ENCODE assay signal across 8 mouse cellular contexts in the genomic region with DNA sequence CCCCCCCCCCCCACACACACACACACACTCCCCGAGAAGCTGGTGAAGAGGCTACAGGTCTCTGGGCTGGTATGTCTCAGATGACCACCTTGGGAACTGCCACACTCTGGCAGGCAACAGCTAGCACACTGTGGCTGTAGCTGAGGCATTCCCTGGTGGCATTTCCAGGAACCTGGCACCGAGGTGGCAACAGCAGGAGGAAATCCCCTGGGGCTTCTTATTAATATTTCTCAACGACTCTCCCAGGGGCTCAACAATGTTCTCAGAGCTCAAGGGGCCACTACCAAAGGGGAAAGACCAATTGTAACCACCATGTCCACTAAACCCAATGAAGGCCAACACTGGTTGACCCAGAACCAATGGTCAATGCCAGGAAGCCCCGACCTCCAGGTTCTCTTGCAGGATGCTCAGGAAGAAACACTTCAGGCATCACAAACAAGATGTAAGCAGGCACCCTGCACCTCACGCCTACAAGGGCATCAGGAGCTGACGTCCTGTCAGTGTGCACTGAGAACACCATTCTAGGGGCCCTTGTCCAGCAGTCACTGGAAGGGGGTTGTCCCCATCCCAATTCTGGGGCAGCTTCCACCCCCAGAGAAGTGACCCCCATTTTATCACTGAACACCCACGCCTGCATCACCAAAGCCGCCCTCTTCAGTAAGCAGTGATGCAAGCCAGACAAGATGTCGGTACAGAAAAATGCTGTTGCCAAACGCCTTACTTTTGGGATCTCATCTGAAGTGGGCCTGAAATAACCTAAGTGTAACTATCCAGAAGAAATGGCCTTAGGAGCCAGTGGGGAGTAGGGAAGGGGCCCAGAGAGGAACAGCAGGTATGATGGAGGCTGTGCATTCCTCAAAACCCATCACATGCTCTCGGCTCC. TPM values are rescaled to one million over a fixed set of nuclear protein-coding genes. Genes with fewer than 3 reads are reported as not detected.
DNase-seq lines count a peak whose midpoint lies in the region; ATAC-seq lines count a peak whose summit lies in the region.
"Had no signal": no experiment of that assay in that cellular context is flagged by ENCODE, and none has a peak within 500 bp of the region (broad histone marks: within the 10 kb centered on the region; RNA-seq: fewer than 3 reads in every experiment).

No protein-coding gene starts in this region.

- H3K36me3 ChIP-seq in lung, embryonic 15.5 days: no peaks in the 10 kb centered on the region
- 0 out of 2 replicates have a peak, but pooled peaks cover 4% of the 10 kb centered on the region for H3K36me3 ChIP-seq in forebrain, embryonic 12.5 days (replicated peaks)
- H3K36me3 ChIP-seq in limb, embryonic 12.5 days: peaks cover 19% of the 10 kb centered on the region; the same call in 1 of the 2 replicates
- H3K36me3 ChIP-seq in stomach, embryonic 16.5 days (ENCODE audit: control insufficient read depth, insufficient read depth, low read length): no peaks in the 10 kb centered on the region

- peaks cover 57% of the 10 kb centered on the region for H3K4me1 ChIP-seq in lung, embryonic 15.5 days
- H3K4me1 ChIP-seq in forebrain, embryonic 12.5 days: peaks cover 54% of the 10 kb centered on the region
- H3K4me1 ChIP-seq in limb, embryonic 12.5 days (replicated peaks): peaks cover 63% of the 10 kb centered on the region
- peaks cover 76% of the 10 kb centered on the region for H3K4me1 ChIP-seq in stomach, embryonic 16.5 days (ENCODE audit: control insufficient read depth, insufficient read depth, low read length)

- peak overlapping the region; percentile 13; the same call in 1 of the 2 replicates for H3K9ac ChIP-seq in lung, embryonic 15.5 days
- no peak overlapping the region for H3K9ac ChIP-seq in forebrain, embryonic 12.5 days
- H3K9ac ChIP-seq in limb, embryonic 12.5 days (replicated peaks): no peak overlapping the region; the same call in 1 of the 2 replicates
- peak overlapping the region; percentile 65 for H3K9ac ChIP-seq in stomach, embryonic 16.5 days (ENCODE audit: low read length)

- H3K4me3 ChIP-seq in lung, embryonic 15.5 days: no peak overlapping the region
- H3K4me3 ChIP-seq in forebrain, embryonic 12.5 days (replicated peaks): no peak overlapping the region
- H3K4me3 ChIP-seq in limb, embryonic 12.5 days (replicated peaks): 0 out of 2 replicates have a peak overlapping the region, but pooled peaks have one; percentile 15
- H3K4me3 ChIP-seq in stomach, embryonic 16.5 days (replicated peaks; ENCODE audit: low read length): peak overlapping the region; percentile 24; the same call in 1 of the 2 replicates

- no peak for ATAC-seq in lung, embryonic 15.5 days (ENCODE audit: borderline replicate concordance, extremely low read depth, low FRiP score, low TSS enrichment)
- ATAC-seq in forebrain, embryonic 12.5 days (ENCODE audit: low FRiP score): no peak
- no peak for ATAC-seq in limb, embryonic 12.5 days (ENCODE audit: insufficient number of reproducible peaks, insufficient read depth, low FRiP score, low TSS enrichment, low read depth)
- no peak for ATAC-seq in stomach, embryonic 16.5 days (ENCODE audit: insufficient read depth, low FRiP score)

- no peaks in the 10 kb centered on the region for H3K9me3 ChIP-seq in lung, embryonic 15.5 days
- no peaks in the 10 kb centered on the region for H3K9me3 ChIP-seq in forebrain, embryonic 12.5 days
- H3K9me3 ChIP-seq in limb, embryonic 12.5 days: no peaks in the 10 kb centered on the region
- no peaks in the 10 kb centered on the region for H3K9me3 ChIP-seq in stomach, embryonic 16.5 days (replicated peaks; ENCODE audit: control insufficient read depth, low read length)

- no peaks in the 10 kb centered on the region for H3K27me3 ChIP-seq in lung, embryonic 15.5 days
- H3K27me3 ChIP-seq in forebrain, embryonic 12.5 days: no peaks in the 10 kb centered on the region
- no peaks in the 10 kb centered on the region for H3K27me3 ChIP-seq in limb, embryonic 12.5 days
- H3K27me3 ChIP-seq in stomach, embryonic 16.5 days (ENCODE audit: control insufficient read depth, insufficient read depth, low read length): no peaks in the 10 kb centered on the region

- H3K27ac ChIP-seq in lung, embryonic 15.5 days: 0 out of 2 replicates have a peak overlapping the region, but pooled peaks have one; percentile 66
- H3K27ac ChIP-seq in forebrain, embryonic 12.5 days: peak overlapping the region; percentile 63
- peak overlapping the region; percentile 85 for H3K27ac ChIP-seq in limb, embryonic 12.5 days
- H3K27ac ChIP-seq in stomach, embryonic 16.5 days (ENCODE audit: low read length): peak overlapping the region; percentile 87

- 65% methylated on average over 11 of the region's 11 CpGs for WGBS in lung, embryonic 15.5 days
- WGBS in forebrain, embryonic 12.5 days: 79% methylated on average over 11 of the region's 11 CpGs
- 69% methylated on average over 11 of the region's 11 CpGs for WGBS in limb, embryonic 12.5 days
- WGBS in stomach, embryonic 16.5 days: 61% methylated on average over 11 of the region's 11 CpGs

- DNase-seq in lung, postnatal 14 days: no peak
- DNase-seq in cerebellum, postnatal 14 days: no peak
- DNase-seq in gastrocnemius, adult 8-10 months (ENCODE audit: low spot score in 2 of 2): no peak
- DNase-seq: adrenal gland, adult 8-10 months had no signal

- H3K4me2 ChIP-seq in lung, embryonic 15.5 days: 0 out of 2 replicates have a peak overlapping the region, but pooled peaks have one; percentile 40
- no peak overlapping the region for H3K4me2 ChIP-seq in forebrain, embryonic 12.5 days
- peak overlapping the region; percentile 89 for H3K4me2 ChIP-seq in limb, embryonic 12.5 days
- H3K4me2 ChIP-seq in stomach, embryonic 16.5 days (ENCODE audit: low read depth, low read length): peak overlapping the region; percentile 43

RNA-seq across cellular contexts. Expression of a gene that starts 4.9 kb away (rescaled TPM):
- polyA plus RNA-seq in lung, embryonic 15.5 days (2015; fragmentation: Nextera tagmentation; extraction: Ambion mirVana): 16.2 and 16.7 TPM in 2 replicates
- 18.7 and 19.0 TPM in 2 replicates for polyA plus RNA-seq in forebrain, embryonic 12.5 days (2016; fragmentation: Nextera tagmentation; extraction: Ambion mirVana)
- 15.6 and 16.1 TPM in 2 replicates for polyA plus RNA-seq in limb, embryonic 12.5 days (2016; fragmentation: Nextera tagmentation; extraction: Ambion mirVana)
- polyA plus RNA-seq in stomach, embryonic 16.5 days (2015; fragmentation: Nextera tagmentation; extraction: Ambion mirVana): 18.0 and 20.0 TPM in 2 replicates
- total RNA-seq in gastrocnemius, adult 8-10 months (2022): 10 to 100 TPM; 55.7 to 65.2 (median 62.1) TPM

RNA-seq across cellular contexts. Expression of a gene that starts 18.2 kb away (rescaled TPM):
- 3.3 and 4.2 TPM in 2 replicates for polyA plus RNA-seq in lung, embryonic 15.5 days (2015; fragmentation: Nextera tagmentation; extraction: Ambion mirVana)
- 12.6 and 14.2 TPM in 2 replicates for polyA plus RNA-seq in forebrain, embryonic 12.5 days (2016; fragmentation: Nextera tagmentation; extraction: Ambion mirVana)
- 12.6 and 12.9 TPM in 2 replicates for polyA plus RNA-seq in limb, embryonic 12.5 days (2016; fragmentation: Nextera tagmentation; extraction: Ambion mirVana)
- polyA plus RNA-seq in stomach, embryonic 16.5 days (2015; fragmentation: Nextera tagmentation; extraction: Ambion mirVana): 10.9 and 11.9 TPM in 2 replicates
- total RNA-seq in gastrocnemius, adult 8-10 months (2022): under 1 TPM in 1 of 4 experiments, not detected in 3; 0.63 TPM

RNA-seq across cellular contexts. Expression of a gene that starts 32.1 kb away (rescaled TPM):
- 15.2 and 16.9 TPM in 2 replicates for polyA plus RNA-seq in lung, embryonic 15.5 days (2015; fragmentation: Nextera tagmentation; extraction: Ambion mirVana)
- 5.6 and 6.1 TPM in 2 replicates for polyA plus RNA-seq in forebrain, embryonic 12.5 days (2016; fragmentation: Nextera tagmentation; extraction: Ambion mirVana)
- 9.1 and 11.6 TPM in 2 replicates for polyA plus RNA-seq in limb, embryonic 12.5 days (2016; fragmentation: Nextera tagmentation; extraction: Ambion mirVana)
- 44.5 and 53.2 TPM in 2 replicates for polyA plus RNA-seq in stomach, embryonic 16.5 days (2015; fragmentation: Nextera tagmentation; extraction: Ambion mirVana)
- 1 to 10 TPM; 2.3 to 5.8 (median 2.9) TPM for total RNA-seq in gastrocnemius, adult 8-10 months (2022)

Comparison
In these comparisons a context has a peak if more than half of its experiments do, and no peak if none do; other contexts are left out.
1. H3K4me3 ChIP-seq: peak in limb, embryonic 12.5 days (single experiment) and stomach, embryonic 16.5 days (single experiment); none in lung, embryonic 15.5 days (single experiment) and forebrain, embryonic 12.5 days (single experiment).
2. H3K9ac ChIP-seq: peak in lung, embryonic 15.5 days (single experiment) and stomach, embryonic 16.5 days (single experiment); none in forebrain, embryonic 12.5 days (single experiment) and limb, embryonic 12.5 days (single experiment).
3. Peak in every context shown above with its lines, with median percentiles within 50 percentile points of each other: H3K27ac ChIP-seq.